Mouse (Mus musculus) thymus, adult 2 months (tissue): ENCODE measurements at regions not wholly inside any gene's neighbourhood (a gene's known extent, or its start where the extent isn't known, plus 50 kb on each side); places are given as distances from the start of the nearest gene placed in this dataset.

Source experiments
- DNase-seq: peaks from one replicate; pipeline ENCODE4 v3.0.0; 2021
- H3K27ac ChIP-seq: fragments of 200-500 bp; 2 replicates; pipeline ENCODE4 v1.5.1; 2012; ENCODE audit warnings: low read length, control low read depth; ENCODE audit not compliant: control insufficient read depth, insufficient read depth
- H3K27me3 ChIP-seq: fragments of 200-500 bp; 2 replicates; pipeline ENCODE4 v1.6.1; 2012; ENCODE audit warnings: mild to moderate bottlenecking, low read length, moderate library complexity, mixed read lengths; ENCODE audit not compliant: control insufficient read depth, insufficient read depth
- H3K36me3 ChIP-seq: fragments of 200-500 bp; 2 replicates; pipeline ENCODE4 v1.6.1; 2012; ENCODE audit warnings: mild to moderate bottlenecking, low read length, moderate library complexity; ENCODE audit not compliant: control insufficient read depth, insufficient read depth
- H3K4me1 ChIP-seq: fragments of 200-500 bp; replicated peaks from 2 replicates; pipeline ENCODE4 v1.6.1; 2012; ENCODE audit warnings: low read length; ENCODE audit not compliant: control insufficient read depth, insufficient read depth
- H3K4me3 ChIP-seq: fragments of 200-500 bp; 2 replicates; pipeline ENCODE4 v1.5.1; 2012; ENCODE audit warnings: mild to moderate bottlenecking, low read length, control low read depth, moderate library complexity; ENCODE audit not compliant: control insufficient read depth, insufficient read depth
- CTCF ChIP-seq: fragments of 200-500 bp; IDR thresholded peaks from 2 replicates; pipeline ENCODE4 v1.5.1; 2012; ENCODE audit warnings: mild to moderate bottlenecking, control low read depth, low read length, moderate library complexity, borderline replicate concordance; ENCODE audit not compliant: control insufficient read depth, poor library complexity, insufficient read depth; ENCODE audit errors: extremely low read depth
- POLR2A ChIP-seq: fragments of 200-500 bp; IDR thresholded peaks from 2 replicates; pipeline ENCODE4 v1.6.1; 2012; ENCODE audit warnings: mild to moderate bottlenecking, low read length, control low read depth, moderate library complexity; ENCODE audit not compliant: control insufficient read depth, poor library complexity, insufficient read depth; ENCODE audit errors: extremely low read depth
- WGBS: fragments of 180-500 bp; shearing (Covaris S2); methylation state at CpG from one replicate; pipeline ENCODE4 v1.1.7; 2018; 5-methylcytosine and 5-hydroxymethylcytosine counted together

GRCm38 (mm10) chr12:79945899-79946298, 166.9 kb downstream of the Zfp36l1 start:
- TF ChIP-seq POLR2A (no peak), CTCF (no peak)
- Histone ChIP-seq H3K4me3 (no peak overlapping the region), H3K4me1 (peaks cover 6% of the 10 kb centered on the region; the same call in 1 of the 2 replicates), H3K36me3 (no peaks in the 10 kb centered on the region), H3K27me3 (no peaks in the 10 kb centered on the region), H3K27ac (no peak overlapping the region)
- no peak for DNase-seq
- WGBS, result 96% methylated on average over 4 of the region's 4 CpGs

- no peak overlapping the region for H3K27ac ChIP-seq
- no peaks in the 10 kb centered on the region for H3K27me3 ChIP-seq
- TF ChIP-seq CTCF, result no peak
- no peak for TF ChIP-seq POLR2A
- no peak for DNase-seq
- peaks cover 6% of the 10 kb centered on the region; the same call in 1 of the 2 replicates for H3K4me1 ChIP-seq
- no peak overlapping the region for H3K4me3 ChIP-seq
- no peaks in the 10 kb centered on the region for H3K36me3 ChIP-seq
- WGBS, result 64% methylated on average over 6 of the region's 6 CpGs
Measured at GRCm38 (mm10) chr12:79944714-79945493, 167.9 kb downstream of the Zfp36l1 start.

GRCm38 (mm10) chr12:79944090-79944489, 168.7 kb downstream of the Zfp36l1 start:
- Histone ChIP-seq H3K4me3 (no peak overlapping the region), H3K4me1 (peaks cover 11% of the 10 kb centered on the region; the same call in 1 of the 2 replicates), H3K27ac (no peak overlapping the region), H3K27me3 (no peaks in the 10 kb centered on the region), H3K36me3 (no peaks in the 10 kb centered on the region)
- TF ChIP-seq CTCF (no peak), POLR2A (no peak)
- 87% methylated on average over 10 of the region's 10 CpGs for WGBS
- no peak for DNase-seq

GRCm38 (mm10) chr12:79942563-79943131, 170.2 kb downstream of the Zfp36l1 start:
- H3K4me1 ChIP-seq, result peaks cover 11% of the 10 kb centered on the region; the same call in 1 of the 2 replicates
- H3K27ac ChIP-seq, result no peak overlapping the region
- DNase-seq, result no peak
- TF ChIP-seq POLR2A, result no peak
- no peak for TF ChIP-seq CTCF
- no peaks in the 10 kb centered on the region for H3K27me3 ChIP-seq
- no peaks in the 10 kb centered on the region for H3K36me3 ChIP-seq
- 85% methylated on average over 10 of the region's 10 CpGs for WGBS
- H3K4me3 ChIP-seq, result no peak overlapping the region

- Histone ChIP-seq H3K27me3 (no peaks in the 10 kb centered on the region), H3K36me3 (no peaks in the 10 kb centered on the region), H3K27ac (no peak overlapping the region), H3K4me1 (peaks cover 11% of the 10 kb centered on the region; the same call in 1 of the 2 replicates), H3K4me3 (no peak overlapping the region)
- TF ChIP-seq POLR2A, result no peak
- TF ChIP-seq CTCF, result no peak
- 90% methylated on average over 3 of the region's 3 CpGs for WGBS
- DNase-seq, result no peak
Measured at GRCm38 (mm10) chr12:79941828-79942227, 171.0 kb downstream of the Zfp36l1 start.

GRCm38 (mm10) chr12:79939436-79939835, 173.4 kb downstream of the Zfp36l1 start:
- no peaks in the 10 kb centered on the region for H3K27me3 ChIP-seq
- no peak for DNase-seq
- H3K4me3 ChIP-seq, result no peak overlapping the region
- no peak overlapping the region for H3K27ac ChIP-seq
- H3K36me3 ChIP-seq, result no peaks in the 10 kb centered on the region
- TF ChIP-seq POLR2A, result no peak
- TF ChIP-seq CTCF, result no peak
- H3K4me1 ChIP-seq, result peaks cover 5% of the 10 kb centered on the region; the same call in 1 of the 2 replicates
- 3% methylated on average over 9 of the region's 9 CpGs for WGBS
